Mouse (Mus musculus) spleen, adult 2 months (tissue): ENCODE measurements around the gene Fam160a2.

Source experiments
- CTCF ChIP-seq: fragments of 200-500 bp; IDR thresholded peaks from 2 replicates; pipeline ENCODE4 v1.5.1; 2011; ENCODE audit warnings: mild to moderate bottlenecking, inconsistent platforms; ENCODE audit not compliant: insufficient read depth, insufficient read length, insufficient replicate concordance; ENCODE audit errors: extremely low read depth
- POLR2A ChIP-seq: fragments of 200-500 bp; IDR thresholded peaks from 2 replicates; pipeline ENCODE4 v1.6.1; 2011; ENCODE audit warnings: low read depth, low read length, inconsistent platforms

GRCm38 (mm10) chr7:105425424-105426043 lies 25.7 kb upstream of the Fam160a2 start, which contains the start of gene Cckbr:
- TF ChIP-seq CTCF, result no peak
- TF ChIP-seq POLR2A, result no peak
